Mouse (Mus musculus) Patski (cell line): ENCODE data around the gene Pdcd10. TPM values are rescaled to one million over a fixed set of nuclear protein-coding genes. Genes with fewer than 3 reads are reported as not detected.

Experiments used
- ATAC-seq: fragments of 100-300 bp; one replicate; pipeline ENCODE4 v1.8.0; 2021
- CTCF ChIA-PET: fragments of 350-600 bp; sonication (Branson Sonifier 250); formaldehyde crosslinking; loops from one replicate; lab custom pipeline; 2022; ENCODE audit warnings: inconsistent platforms; lab: Charles Lee
- POLR2A ChIA-PET: fragments of 350-600 bp; sonication (Branson Sonifier 250); formaldehyde crosslinking; loops from one replicate; lab custom pipeline; 2022; ENCODE audit warnings: antibody characterized with exemption, inconsistent platforms; lab: Charles Lee
- DNase-seq: peaks from one replicate; pipeline ENCODE4 v3.0.0-alpha.2; 2011; ENCODE audit warnings: low read depth, low spot score
- H3K27me3 ChIP-seq: fragments of 371-371 bp; one replicate; pipeline ENCODE4 v1.5.1; 2021
- CTCF ChIP-seq: fragments of 100-300 bp; IDR thresholded peaks from one replicate; pipeline ENCODE4 v1.5.1; 2021
- in situ Hi-C: fragments of 300-500 bp; cut with MboI; formaldehyde crosslinking; loops from 3 replicates; pipeline ENCODE4 v1.11.1; 2018; ENCODE audit warnings: low pct_unique_long_range_greater_than_20kb, mixed read lengths
- polyA plus RNA-seq: library from polyadenylated mRNA; unstranded; gene quantifications from one replicate; pipeline ENCODE4 v1.2.3, GENCODE M21; 2021

Pdcd10 gene
- polyA plus RNA-seq, result 149 TPM

- POLR2A ChIA-PET, result no interaction called here
- in situ Hi-C loops, result no loop called here
- no peak for TF ChIP-seq CTCF
- CTCF ChIA-PET, result interaction anchor here (0.6 to 0.7 kb wide), 2 partner anchors 9 to 11 kb away, joined by 3 read pairs; no protein-coding TSS in a partner anchor
- peak; percentile 96 for ATAC-seq
- H3K27me3 ChIP-seq, result peaks cover 29% of the 10 kb centered on the region
- DNase-seq, result peak; percentile 100
Observed at GRCm38 (mm10) chr3:75556695-75557291, at the start of gene Pdcd10. Gene Pdcd10 (minus strand): TSS chr3:75556856.

- in situ Hi-C loops, result no loop called here
- no peak for ATAC-seq
- ChIA-PET CTCF (interaction anchor here (1.3 to 1.8 kb wide), 3 partner anchors 9 to 23 kb away, joined by 3 to 7 read pairs (median 4); no protein-coding TSS in a partner anchor), POLR2A (no interaction called here)
- no peak for DNase-seq
- no peak for TF ChIP-seq CTCF
- H3K27me3 ChIP-seq, result peaks cover 30% of the 10 kb centered on the region
Observed at GRCm38 (mm10) chr3:75584898-75585297, 28.2 kb upstream of the Pdcd10 start.

- peaks cover 33% of the 10 kb centered on the region for H3K27me3 ChIP-seq
- DNase-seq, result no peak
- ATAC-seq, result no peak
- ChIA-PET CTCF (interaction anchor here (1.8 kb wide), 1 partner anchor 25 kb away, joined by 4 read pairs; no protein-coding TSS in a partner anchor), POLR2A (no interaction called here)
- TF ChIP-seq CTCF, result no peak
- in situ Hi-C loops, result no loop called here
Observed at GRCm38 (mm10) chr3:75583293-75583692, 26.6 kb upstream of the Pdcd10 start.

- TF ChIP-seq CTCF, result peak; percentile 65
- ChIA-PET CTCF (interaction anchor here (0.8 to 1.4 kb wide), 2 partner anchors 26 to 141 kb away, joined by 3 to 4 read pairs; no protein-coding TSS in a partner anchor), POLR2A (no interaction called here)
- no peak for ATAC-seq
- no peak for DNase-seq
- in situ Hi-C loops, result no loop called here
- peaks cover 52% of the 10 kb centered on the region for H3K27me3 ChIP-seq
Observed at GRCm38 (mm10) chr3:75579352-75579751, 22.7 kb upstream of the Pdcd10 start.

GRCm38 (mm10) chr3:75575582-75575981 is 18.9 kb upstream of the Pdcd10 start:
- in situ Hi-C loops, result no loop called here
- CTCF ChIA-PET, result interaction anchor here (1.3 to 2.1 kb wide), 3 partner anchors 9 to 34 kb away, joined by 3 to 7 read pairs (median 4); no protein-coding TSS in a partner anchor
- H3K27me3 ChIP-seq, result peaks cover 40% of the 10 kb centered on the region
- ATAC-seq, result no peak
- POLR2A ChIA-PET, result no interaction called here
- no peak for DNase-seq
- no peak for TF ChIP-seq CTCF

- ChIA-PET POLR2A (no interaction called here), CTCF (interaction anchor here (0.9 to 1.5 kb wide), 3 partner anchors 10 to 13 kb away, joined by 3 to 4 read pairs (median 4); no protein-coding TSS in a partner anchor)
- no peak for ATAC-seq
- peaks cover 49% of the 10 kb centered on the region for H3K27me3 ChIP-seq
- TF ChIP-seq CTCF, result no peak
- in situ Hi-C loops, result no loop called here
- no peak for DNase-seq
Observed at GRCm38 (mm10) chr3:75574074-75574473, 17.4 kb upstream of the Pdcd10 start.

- POLR2A ChIA-PET, result no interaction called here
- in situ Hi-C loops, result no loop called here
- peaks cover 33% of the 10 kb centered on the region for H3K27me3 ChIP-seq
- peak; percentile 95 for ATAC-seq
- peak; percentile 77 for DNase-seq
- TF ChIP-seq CTCF, result no peak
- CTCF ChIA-PET, result interaction anchor here (0.6 to 0.7 kb wide), 2 partner anchors 8 to 11 kb away, joined by 3 read pairs; no protein-coding TSS in a partner anchor
Observed at GRCm38 (mm10) chr3:75557292-75557691, 636 bp upstream of the Pdcd10 start, which contains the start of gene Serpini1. Gene Serpini1 (plus strand): TSS chr3:75557547.

- CTCF ChIA-PET, result no interaction called here
- no peak for DNase-seq
- TF ChIP-seq CTCF, result no peak
- peaks cover 23% of the 10 kb centered on the region for H3K27me3 ChIP-seq
- in situ Hi-C loops, result no loop called here
- POLR2A ChIA-PET, result no interaction called here
- peak; percentile 31 for ATAC-seq
Observed at GRCm38 (mm10) chr3:75556121-75556694, 448 bp downstream of the Pdcd10 start.

GRCm38 (mm10) chr3:75551248-75551647 is 5.4 kb downstream of the Pdcd10 start:
- no peaks in the 10 kb centered on the region for H3K27me3 ChIP-seq
- in situ Hi-C loops, result no loop called here
- ChIA-PET POLR2A (no interaction called here), CTCF (no interaction called here)
- DNase-seq (no peak), ATAC-seq (no peak)
- TF ChIP-seq CTCF, result no peak

GRCm38 (mm10) chr3:75544287-75544686 is 12.4 kb downstream of the Pdcd10 start:
- DNase-seq, result no peak
- ChIA-PET CTCF (interaction anchor here (1.4 to 4.2 kb wide), 3 partner anchors 10 to 23 kb away, joined by 3 to 16 read pairs (median 5); no protein-coding TSS in a partner anchor), POLR2A (no interaction called here)
- in situ Hi-C loops, result no loop called here
- no peak for ATAC-seq
- no peak for TF ChIP-seq CTCF
- H3K27me3 ChIP-seq, result no peaks in the 10 kb centered on the region

GRCm38 (mm10) chr3:75542852-75543251 is 13.8 kb downstream of the Pdcd10 start:
- ChIA-PET POLR2A (no interaction called here), CTCF (interaction anchor here (1.4 to 4.2 kb wide), 4 partner anchors 10 to 20 kb away, joined by 4 to 16 read pairs (median 5); no protein-coding TSS in a partner anchor)
- TF ChIP-seq CTCF, result no peak
- no peak for DNase-seq
- in situ Hi-C loops, result no loop called here
- no peak for ATAC-seq
- no peaks in the 10 kb centered on the region for H3K27me3 ChIP-seq
